Mouse (Mus musculus) left cerebral cortex, postnatal 10 days (tissue): ENCODE data around the gene Uqcc3. TPM values are rescaled to one million over a fixed set of nuclear protein-coding genes. Genes with fewer than 3 reads are reported as not detected.
"Not testable (repeated sequence)": the region's sequence is repeated elsewhere in the genome, so short reads cannot be mapped to it uniquely, and the experiment has no call there.

ENCODE experiments used
- DNase-seq, 2 experiments: peaks; one replicate each; pipeline ENCODE4 v3.0.0; 2021 to 2022; ENCODE audit warnings: low spot score in 2 of 2, mixed read lengths in 1 of 2; ENCODE audit errors: extremely low spot score in 1 of 2
- intact Hi-C: fragments of 180-260 bp; cut with DNase I; formaldehyde crosslinking; loops from one replicate; pipeline ENCODE4 v1.15.1; 2025
- total RNA-seq, 2 experiments: library from RNA; stranded (reverse); gene quantifications; 2 replicates each; pipeline ENCODE4 v1.2.3; 2021

Gene Uqcc3
- total RNA-seq, 2 experiments from 2014 or later, result 26.1 to 33.3 TPM

GRCm38 (mm10) chr19:8864265-8864664 is 16.5 kb downstream of the Uqcc3 start:
- DNase-seq, result no peak
- intact Hi-C loops, result no loop called here

GRCm38 (mm10) chr19:8859018-8859417 is 21.7 kb downstream of the Uqcc3 start:
- DNase-seq, result no peak
- intact Hi-C loops, result loop anchor here (10.0 kb wide), 1 partner anchor 226 kb away; the partner anchor contains the start of gene Scgb1a1

GRCm38 (mm10) chr19:8857689-8858088 is 23.0 kb downstream of the Uqcc3 start:
- intact Hi-C loops, result loop anchor here (10.0 kb wide), 1 partner anchor 227 kb away; the partner anchor contains the start of gene Scgb1a1
- peak in 1 of 2 experiments; percentile 69 for DNase-seq

- no peak for DNase-seq
- intact Hi-C loops, result loop anchor here (10.0 kb wide), 1 partner anchor 232 kb away; the partner anchor contains the start of gene Scgb1a1
Measured at GRCm38 (mm10) chr19:8853117-8853516, 27.6 kb downstream of the Uqcc3 start.

- DNase-seq, result no peak
- intact Hi-C loops, result loop anchor here (10.0 kb wide), 1 partner anchor 232 kb away; the partner anchor contains the start of gene Scgb1a1
Measured at GRCm38 (mm10) chr19:8852236-8852928, 28.3 kb downstream of the Uqcc3 start.

GRCm38 (mm10) chr19:8851639-8852038 is 29.1 kb downstream of the Uqcc3 start:
- DNase-seq, result no peak
- intact Hi-C loops, result loop anchor here (10.0 kb wide), 1 partner anchor 233 kb away; the partner anchor contains the start of gene Scgb1a1

GRCm38 (mm10) chr19:8850402-8850901 is 30.3 kb downstream of the Uqcc3 start, which contains the start of gene Lrrn4cl:
Lrrn4cl (plus strand) TSS chr19:8850768.
- DNase-seq, result peak in 1 of 2 experiments; percentile 65
- intact Hi-C loops, result loop anchor here (10.0 kb wide), 1 partner anchor 234 kb away; the partner anchor contains the start of gene Scgb1a1

- intact Hi-C loops, result no loop called here
- no peak for DNase-seq
Measured at GRCm38 (mm10) chr19:8848356-8848755, 32.4 kb downstream of the Uqcc3 start.

- intact Hi-C loops, result loop anchor here (5.0 kb wide), 1 partner anchor 53 kb away; the partner anchor contains the start of gene Ganab
- DNase-seq, result peak; percentile 69 to 84
Measured at GRCm38 (mm10) chr19:8844371-8845129, 36.2 kb downstream of the Uqcc3 start.

- DNase-seq, result no peak
- intact Hi-C loops, result loop anchor here (5.0 kb wide), 1 partner anchor 54 kb away; the partner anchor contains the start of gene Ganab
Measured at GRCm38 (mm10) chr19:8842961-8843360, 37.8 kb downstream of the Uqcc3 start.

GRCm38 (mm10) chr19:8841012-8841411 is 39.7 kb downstream of the Uqcc3 start:
- intact Hi-C loops, result loop anchor here (5.0 kb wide), 1 partner anchor 56 kb away; the partner anchor contains the start of gene Ganab
- DNase-seq, result no peak

- peak; percentile 50 to 88 for DNase-seq
- intact Hi-C loops, result loop anchor here (5.0 kb wide), 1 partner anchor 57 kb away; the partner anchor contains the start of gene Ganab
Measured at GRCm38 (mm10) chr19:8839908-8840791, 40.6 kb downstream of the Uqcc3 start.

GRCm38 (mm10) chr19:8839103-8839907 is 41.4 kb downstream of the Uqcc3 start, which contains the start of gene Gng3:
Gng3 (minus strand) TSS chr19:8839194.
- intact Hi-C loops, result no loop called here
- peak; percentile 74 to 82 for DNase-seq

GRCm38 (mm10) chr19:8838041-8838730 is 42.5 kb downstream of the Uqcc3 start:
- DNase-seq, result peak in 1 of 2 experiments; percentile 77
- intact Hi-C loops, result no loop called here

GRCm38 (mm10) chr19:8837251-8837791 is 43.4 kb downstream of the Uqcc3 start, which contains the start of gene Bscl2:
Bscl2 (plus strand) TSS chr19:8837467.
- intact Hi-C loops, result no loop called here
- peak; percentile 83 to 90 for DNase-seq

GRCm38 (mm10) chr19:8836327-8836726 is 44.4 kb downstream of the Uqcc3 start:
- intact Hi-C loops, DNase-seq: not testable (repeated sequence)
